Mouse (Mus musculus) forebrain, embryonic 10.5 days (tissue): ENCODE measurements around the gene Lypd6b. TPM values are rescaled to one million over a fixed set of nuclear protein-coding genes. Genes with fewer than 3 reads are reported as not detected.
A peak's percentile ranks its signal among the peaks of the same experiment; 100 is the strongest.

Source experiments
- DNase-seq: peaks from one replicate; pipeline ENCODE4 v3.0.0-alpha.2; 2017; ENCODE audit warnings: low spot score; ENCODE audit errors: extremely low spot score
- H3K27ac ChIP-seq: fragments of 300-500 bp; sonication (generic); 2 replicates; pipeline ENCODE4 v1.5.1; 2016; ENCODE audit warnings: mild to moderate bottlenecking
- H3K27me3 ChIP-seq: fragments of 300-500 bp; sonication (generic); 2 replicates; pipeline ENCODE4 v1.6.1; 2016; ENCODE audit warnings: mild to moderate bottlenecking; ENCODE audit not compliant: poor library complexity, severe bottlenecking
- H3K36me3 ChIP-seq: fragments of 300-500 bp; sonication (generic); replicated peaks from 2 replicates; pipeline ENCODE4 v1.6.1; 2016; ENCODE audit warnings: mild to moderate bottlenecking, moderate library complexity
- H3K4me1 ChIP-seq: fragments of 300-500 bp; sonication (generic); 2 replicates; pipeline ENCODE4 v1.6.1; 2016
- H3K4me3 ChIP-seq: fragments of 300-500 bp; sonication (generic); 2 replicates; pipeline ENCODE4 v1.5.1; 2016; ENCODE audit warnings: mild to moderate bottlenecking, moderate library complexity
- H3K9me3 ChIP-seq: fragments of 300-500 bp; sonication (generic); 2 replicates; pipeline ENCODE4 v1.6.1; 2016; ENCODE audit warnings: mild to moderate bottlenecking, moderate library complexity
- WGBS: fragments of 180-500 bp; shearing (Covaris S2); methylation state at CpG from one replicate; pipeline ENCODE4 v1.1.7; 2016; 5-methylcytosine and 5-hydroxymethylcytosine counted together
- polyA plus RNA-seq: library from polyadenylated mRNA; unstranded; fragments of >200 nt; fragmentation: Nextera tagmentation; extraction: Ambion mirVana; gene quantifications from 2 replicates; pipeline ENCODE4 v1.2.1, GENCODE M21; 2016

Gene Lypd6b
- polyA plus RNA-seq: 1.5 and 1.7 TPM in 2 replicates

DNA sequence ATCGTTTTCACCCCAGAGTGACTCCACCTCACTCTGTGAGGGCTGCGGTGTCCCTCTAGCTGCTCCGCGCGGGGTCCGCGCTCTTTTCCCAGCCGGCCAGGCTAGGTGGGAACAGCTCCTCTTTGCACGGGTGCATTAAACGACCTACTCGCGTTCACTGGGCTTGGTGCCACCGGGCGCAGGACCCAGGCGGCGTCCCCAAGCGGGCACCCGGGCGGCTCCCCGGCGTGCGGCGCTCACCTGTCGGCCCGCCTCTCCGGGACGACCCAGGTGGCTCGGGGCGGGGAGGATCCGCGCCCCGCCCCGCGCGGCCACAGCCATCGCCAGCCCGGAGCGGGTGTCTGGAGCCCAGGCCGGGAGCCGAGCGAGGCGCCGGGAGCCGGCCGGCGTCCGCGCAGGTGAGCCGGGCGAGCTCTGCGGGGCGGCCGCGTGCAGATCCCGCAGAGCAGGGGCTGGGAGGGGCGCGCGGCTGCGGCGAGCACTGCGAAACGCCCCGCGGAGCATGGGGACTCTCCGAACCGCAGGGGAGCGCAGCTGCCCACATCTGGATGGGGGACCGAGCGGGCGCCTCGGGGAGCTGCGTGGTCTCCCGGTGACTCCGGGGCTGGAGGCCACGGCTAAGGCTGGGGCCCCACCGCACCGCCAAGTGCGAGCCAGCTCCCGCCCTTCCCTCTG, at the start of gene Lypd6b:
TSS of gene Lypd6b (plus strand) at position 313 of the 675 bp plus-strand sequence.
- no peaks in the 10 kb centered on the region for H3K36me3 ChIP-seq
- peak within 1 kb of the TSS; percentile 78 for H3K27ac ChIP-seq
- under 1% methylated on average over 79 of the region's 79 CpGs for WGBS
- H3K9me3 ChIP-seq: no peaks in the 10 kb centered on the region
- DNase-seq: peak; percentile 31
- peaks cover 61% of the 10 kb centered on the region for H3K27me3 ChIP-seq
- peaks cover 21% of the 10 kb centered on the region for H3K4me1 ChIP-seq
- peak within 1 kb of the TSS; percentile 77 for H3K4me3 ChIP-seq

DNA sequence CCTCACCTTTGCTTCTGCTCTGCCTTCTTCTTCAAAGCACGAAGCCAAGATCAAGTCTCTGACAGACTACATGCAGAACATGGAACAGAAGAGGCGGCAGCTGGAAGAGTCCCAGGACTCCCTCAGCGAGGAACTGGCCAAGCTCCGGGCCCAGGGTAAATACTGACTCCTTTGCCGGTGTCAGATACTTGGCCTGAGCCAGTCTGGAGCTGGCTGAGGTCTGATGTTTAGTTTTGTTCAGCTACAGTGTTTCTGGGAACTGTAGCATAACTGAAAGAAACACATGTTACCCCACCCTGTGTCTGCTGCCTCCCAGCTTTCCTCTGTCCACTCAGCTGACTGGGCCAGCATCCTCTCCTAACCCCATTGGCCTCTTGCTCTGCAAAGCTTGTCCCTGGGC, 48.4 kb upstream of the Lypd6b start:
- Histone ChIP-seq H3K4me3 (no peak overlapping the region), H3K36me3 (peaks cover 92% of the 10 kb centered on the region), H3K27me3 (no peaks in the 10 kb centered on the region), H3K27ac (no peak overlapping the region), H3K9me3 (no peaks in the 10 kb centered on the region), H3K4me1 (peaks cover 11% of the 10 kb centered on the region)
- no peak for DNase-seq
- 90% methylated on average over 5 of the region's 5 CpGs for WGBS

DNA sequence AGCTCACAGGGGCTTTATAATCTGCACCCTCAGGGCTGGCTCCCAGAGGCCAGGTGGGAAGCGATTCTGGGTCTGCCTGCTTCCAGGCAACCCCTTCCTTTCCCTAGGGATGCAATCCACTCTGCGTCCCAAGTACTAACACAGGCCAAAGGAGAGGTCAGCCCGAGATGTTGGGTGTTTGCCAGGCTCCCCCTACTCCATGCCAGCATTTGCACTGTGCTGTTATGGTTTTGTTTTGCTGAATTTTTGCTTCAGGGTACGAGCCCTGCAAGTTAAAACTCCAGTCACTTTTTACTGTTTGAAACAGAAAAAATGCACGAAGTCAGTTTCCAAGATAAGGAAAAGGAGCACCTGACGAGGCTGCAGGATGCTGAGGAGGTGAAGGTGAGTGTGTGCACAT, 46.5 kb upstream of the Lypd6b start:
- H3K27ac ChIP-seq: no peak overlapping the region
- H3K4me1 ChIP-seq: peaks cover 15% of the 10 kb centered on the region
- no peak overlapping the region for H3K4me3 ChIP-seq
- no peaks in the 10 kb centered on the region for H3K9me3 ChIP-seq
- WGBS: 78% methylated on average over 6 of the region's 6 CpGs
- no peak for DNase-seq
- peaks cover 93% of the 10 kb centered on the region for H3K36me3 ChIP-seq
- H3K27me3 ChIP-seq: no peaks in the 10 kb centered on the region

DNA sequence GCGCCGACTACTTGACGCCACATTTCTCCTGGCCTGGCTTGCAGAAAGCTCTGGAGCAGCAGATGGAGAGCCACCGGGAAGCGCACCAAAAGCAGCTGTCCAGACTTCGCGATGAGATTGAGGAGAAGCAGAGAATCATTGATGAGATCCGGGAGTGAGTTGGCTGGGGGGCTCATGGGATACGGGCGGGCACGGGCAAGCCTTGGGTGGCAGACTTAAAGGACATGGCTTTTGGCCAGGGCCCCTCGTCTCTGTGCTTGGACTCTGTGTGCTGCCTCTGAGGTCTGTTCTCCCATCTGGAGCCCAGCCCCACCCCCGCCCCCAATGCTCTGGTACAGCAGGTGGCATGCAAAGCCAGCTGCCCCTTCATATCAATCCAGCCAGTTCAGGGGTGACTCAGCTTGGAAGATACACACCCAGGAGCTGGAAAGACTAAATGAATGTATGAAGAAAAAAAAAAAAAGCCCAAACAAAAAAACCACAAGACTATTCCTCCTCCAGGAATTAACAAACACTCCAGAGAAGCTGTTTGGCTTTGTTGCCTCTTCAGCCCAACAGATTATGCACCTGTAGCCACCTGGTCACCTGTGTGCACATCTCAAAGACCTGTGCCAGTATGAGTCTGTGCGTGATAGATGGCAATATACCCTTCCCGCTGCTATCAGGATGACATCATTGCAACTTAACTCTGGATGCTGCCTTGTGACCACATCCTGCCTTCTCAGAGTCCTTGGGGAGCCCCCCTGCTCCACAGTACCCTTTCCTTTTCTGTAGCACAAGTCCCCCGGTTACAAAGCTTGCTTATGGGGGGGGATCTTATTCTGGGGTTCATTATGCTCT, 45.4 kb upstream of the Lypd6b start:
- Histone ChIP-seq H3K4me1 (peaks cover 15% of the 10 kb centered on the region), H3K36me3 (peaks cover 94% of the 10 kb centered on the region), H3K27ac (no peak overlapping the region), H3K9me3 (no peaks in the 10 kb centered on the region), H3K4me3 (no peak overlapping the region), H3K27me3 (no peaks in the 10 kb centered on the region)
- DNase-seq: no peak
- 87% methylated on average over 16 of the region's 16 CpGs for WGBS

DNA sequence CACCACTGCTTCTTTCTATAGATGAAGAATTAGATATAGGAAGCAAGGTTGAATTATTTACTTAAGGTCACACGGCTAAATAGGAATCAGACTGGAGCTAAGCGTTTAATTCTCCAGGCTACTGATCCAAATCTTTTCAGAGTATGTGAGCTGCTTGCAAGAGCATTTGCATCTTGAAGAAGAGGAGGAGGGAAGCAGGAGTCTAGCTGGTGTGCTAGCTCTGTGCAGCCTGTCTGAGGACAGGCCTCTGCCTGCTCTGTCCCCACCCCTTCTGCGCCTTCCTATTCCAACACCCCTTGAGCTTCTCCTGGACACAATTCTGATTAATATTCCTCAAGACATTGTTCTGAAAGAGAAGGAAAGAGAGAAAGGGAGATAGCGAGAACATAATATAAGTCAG, 44.6 kb upstream of the Lypd6b start:
- H3K9me3 ChIP-seq: no peaks in the 10 kb centered on the region
- H3K36me3 ChIP-seq: peaks cover 96% of the 10 kb centered on the region
- 88% methylated on average over 4 of the region's 4 CpGs for WGBS
- peaks cover 15% of the 10 kb centered on the region for H3K4me1 ChIP-seq
- H3K4me3 ChIP-seq: no peak overlapping the region
- H3K27ac ChIP-seq: no peak overlapping the region
- H3K27me3 ChIP-seq: no peaks in the 10 kb centered on the region
- no peak for DNase-seq

DNA sequence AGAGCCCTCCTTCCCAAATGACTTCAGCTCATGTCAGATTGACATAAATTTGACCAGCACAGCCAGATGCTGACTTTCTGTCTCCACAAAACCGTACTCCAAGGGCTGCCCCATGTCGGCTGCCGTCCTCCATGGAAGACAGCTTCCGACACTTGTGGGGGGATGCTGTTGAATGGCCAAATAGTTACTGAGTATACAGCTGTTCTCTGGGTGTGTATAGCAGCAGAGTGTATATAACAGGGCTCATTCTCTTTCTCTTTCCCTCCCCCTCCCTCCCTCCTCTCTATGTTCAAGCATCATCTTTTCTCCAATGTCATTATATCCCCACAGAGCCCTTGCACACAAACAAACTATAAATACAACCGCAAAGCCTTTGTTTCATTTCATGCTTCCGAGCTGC, 43.7 kb upstream of the Lypd6b start:
- H3K27me3 ChIP-seq: no peaks in the 10 kb centered on the region
- H3K9me3 ChIP-seq: no peaks in the 10 kb centered on the region
- WGBS: 80% methylated on average over 6 of the region's 6 CpGs
- H3K27ac ChIP-seq: no peak overlapping the region
- no peak overlapping the region for H3K4me3 ChIP-seq
- peaks cover 92% of the 10 kb centered on the region for H3K36me3 ChIP-seq
- no peak for DNase-seq
- peaks cover 15% of the 10 kb centered on the region for H3K4me1 ChIP-seq

DNA sequence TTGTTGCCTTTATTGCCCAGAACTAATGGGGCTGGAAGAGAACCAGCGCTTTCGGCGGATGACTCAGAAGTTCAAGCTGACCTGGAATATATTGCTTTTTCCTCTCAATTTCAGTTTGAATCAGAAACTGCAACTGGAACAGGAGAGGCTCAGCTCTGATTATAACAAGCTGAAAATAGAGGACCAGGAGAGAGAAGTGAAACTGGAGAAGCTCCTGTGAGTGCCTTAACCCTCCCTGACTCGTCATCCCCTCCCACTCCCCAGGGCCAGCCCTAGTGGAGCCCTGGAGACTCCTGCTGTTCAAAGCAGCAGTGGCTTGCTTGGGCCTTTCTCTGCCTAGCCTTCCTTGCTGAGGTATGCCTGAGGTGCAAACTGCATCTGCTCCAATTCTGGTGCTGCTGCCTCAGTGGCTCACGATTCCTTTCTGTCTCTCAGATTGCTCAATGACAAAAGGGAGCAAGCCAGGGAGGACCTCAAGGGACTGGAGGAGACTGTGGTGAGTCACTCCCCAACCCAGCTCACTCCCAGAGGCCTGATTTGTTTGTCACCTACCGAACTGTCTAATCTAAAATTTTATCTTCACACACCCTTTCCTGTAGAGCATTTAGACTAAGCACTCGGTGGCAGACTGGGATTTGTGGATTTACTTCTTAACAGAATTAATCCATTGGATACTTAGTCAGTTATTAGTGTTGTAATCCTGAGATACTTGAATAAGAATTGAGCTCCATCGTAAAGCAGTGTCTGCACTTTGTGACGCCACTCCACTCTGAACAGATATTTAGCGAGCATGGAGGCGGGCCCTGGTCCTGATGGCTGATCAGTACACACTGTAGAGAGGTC, 43.0 kb upstream of the Lypd6b start:
- 71% methylated on average over 11 of the region's 11 CpGs for WGBS
- Histone ChIP-seq H3K36me3 (peaks cover 92% of the 10 kb centered on the region), H3K27me3 (no peaks in the 10 kb centered on the region), H3K27ac (peak overlapping the region; percentile 53; the same call in 1 of the 2 replicates), H3K4me1 (peaks cover 15% of the 10 kb centered on the region), H3K4me3 (no peak overlapping the region), H3K9me3 (no peaks in the 10 kb centered on the region)
- DNase-seq: no peak

DNA sequence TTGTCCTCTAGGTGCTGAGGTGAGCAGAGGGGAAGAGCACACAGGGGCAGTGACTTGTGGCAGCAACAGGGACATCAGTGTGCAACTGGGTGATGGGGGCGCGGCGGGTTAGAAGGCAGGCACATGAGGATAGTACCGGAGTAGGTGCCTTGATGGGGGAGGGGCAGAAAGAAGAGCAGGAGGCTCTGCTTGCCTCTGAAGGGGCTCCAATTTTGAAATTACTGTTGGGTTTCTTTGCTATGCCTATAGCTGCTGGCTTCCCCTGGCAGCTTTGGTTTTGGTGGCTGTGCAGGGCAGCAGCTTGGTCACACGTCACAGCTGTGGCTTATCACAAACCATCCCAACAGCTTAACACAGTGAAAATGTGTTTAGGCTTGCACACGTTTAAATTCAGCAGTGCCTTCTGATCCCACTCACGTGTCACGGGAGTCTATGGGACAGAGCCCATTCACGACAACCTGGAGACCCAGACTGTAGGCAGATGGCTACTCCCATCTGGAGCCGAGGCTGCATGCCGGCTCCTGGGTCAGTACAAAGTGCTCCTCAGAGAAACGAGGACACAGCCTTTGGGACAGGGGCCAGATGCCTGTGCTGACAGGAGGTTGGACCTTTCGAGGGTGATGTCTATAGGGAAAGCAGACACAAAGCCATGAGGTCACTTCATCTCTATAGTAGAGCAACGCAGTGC, 42.2 kb upstream of the Lypd6b start:
- no peaks in the 10 kb centered on the region for H3K27me3 ChIP-seq
- no peak overlapping the region for H3K4me3 ChIP-seq
- DNase-seq: no peak
- H3K4me1 ChIP-seq: peaks cover 15% of the 10 kb centered on the region
- WGBS: 89% methylated on average over 14 of the region's 14 CpGs
- H3K9me3 ChIP-seq: no peaks in the 10 kb centered on the region
- H3K36me3 ChIP-seq: peaks cover 94% of the 10 kb centered on the region
- H3K27ac ChIP-seq: no peak overlapping the region

DNA sequence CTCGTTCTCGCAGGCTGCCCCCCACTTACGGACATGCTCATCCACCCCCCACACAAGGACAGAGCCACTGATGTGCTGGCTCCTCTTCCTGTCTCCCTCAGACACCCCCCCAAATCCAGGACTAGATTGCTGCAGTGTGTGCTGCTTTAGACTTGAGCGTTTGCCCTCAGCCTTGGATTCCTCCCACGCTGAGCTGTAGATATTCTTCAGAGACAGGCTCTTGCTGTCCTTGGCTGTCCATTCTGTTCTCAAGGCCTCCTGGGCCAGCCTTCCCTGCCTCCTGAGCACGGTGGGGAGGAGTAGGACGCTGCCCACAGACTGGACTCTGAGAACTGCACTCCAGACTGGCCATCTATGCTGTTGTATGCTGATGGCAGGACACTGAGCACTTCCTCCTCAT, 40.5 kb upstream of the Lypd6b start:
- WGBS: 93% methylated on average over 7 of the region's 7 CpGs
- H3K27ac ChIP-seq: no peak overlapping the region

DNA sequence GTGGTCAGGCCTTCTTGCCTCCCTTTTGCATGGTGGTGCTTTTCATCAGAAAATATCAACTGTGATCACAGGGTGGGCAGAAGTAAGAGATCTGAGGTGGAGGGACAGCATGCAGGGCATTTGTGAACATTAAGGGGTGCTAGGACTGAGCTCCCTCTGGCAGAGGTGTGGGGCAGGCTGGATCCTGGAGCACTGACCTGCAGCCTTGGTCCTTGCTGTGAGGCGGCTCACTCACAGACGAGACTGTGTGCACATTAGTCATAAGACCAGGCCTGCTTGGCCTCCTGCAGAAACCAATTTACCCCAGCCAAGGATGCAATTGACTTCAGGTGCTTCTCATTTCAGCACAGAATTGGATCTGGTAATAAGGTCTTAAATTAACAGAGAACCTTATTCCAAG, 39.8 kb upstream of the Lypd6b start:
- peaks cover 95% of the 10 kb centered on the region for H3K36me3 ChIP-seq
- H3K9me3 ChIP-seq: no peaks in the 10 kb centered on the region
- no peaks in the 10 kb centered on the region for H3K27me3 ChIP-seq
- no peak for DNase-seq
- no peak overlapping the region for H3K27ac ChIP-seq
- H3K4me3 ChIP-seq: no peak overlapping the region
- 82% methylated on average over 2 of the region's 2 CpGs for WGBS
- peaks cover 15% of the 10 kb centered on the region for H3K4me1 ChIP-seq

More for the DNA sequence above, 40.5 kb upstream of the Lypd6b start:
- H3K27me3 ChIP-seq: no peaks in the 10 kb centered on the region
- H3K4me3 ChIP-seq: no peak overlapping the region
- H3K9me3 ChIP-seq: no peaks in the 10 kb centered on the region
- H3K36me3 ChIP-seq: peaks cover 94% of the 10 kb centered on the region
- DNase-seq: no peak
- peaks cover 15% of the 10 kb centered on the region for H3K4me1 ChIP-seq

DNA sequence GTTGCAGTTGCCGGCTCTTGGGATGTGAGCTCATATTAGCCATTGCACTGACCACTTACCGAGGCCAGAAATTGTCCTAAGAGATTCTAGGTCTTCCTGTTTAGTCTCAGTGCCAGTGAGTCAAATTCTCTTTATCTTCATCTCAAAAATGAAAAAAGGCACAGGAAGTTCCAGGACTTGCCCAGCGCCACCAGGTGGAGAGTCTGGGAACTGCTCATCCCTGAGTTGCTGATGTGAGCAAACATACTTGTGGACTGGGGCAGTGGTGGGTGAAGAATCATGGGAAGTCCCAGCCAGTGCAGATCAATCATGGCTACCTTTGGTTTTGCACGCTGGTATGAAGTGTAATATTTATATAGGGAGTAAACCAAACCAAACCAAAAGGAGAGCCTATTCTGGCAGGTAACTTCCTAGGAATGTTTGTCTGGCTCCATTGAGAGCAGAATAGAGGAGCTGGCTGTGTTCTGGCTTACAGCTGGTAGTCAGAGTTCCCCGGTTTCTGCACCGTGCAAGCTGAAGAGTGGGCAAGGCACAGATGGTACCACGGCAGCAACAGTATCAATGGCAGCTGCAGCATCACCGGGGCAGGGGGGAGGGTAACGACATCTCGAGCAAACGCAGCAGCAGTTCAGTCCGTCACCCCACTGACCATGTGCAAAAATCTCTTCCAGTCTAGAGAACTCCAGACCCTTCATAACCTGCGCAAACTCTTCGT, 38.7 kb upstream of the Lypd6b start:
- no peak overlapping the region for H3K4me3 ChIP-seq
- H3K36me3 ChIP-seq: peaks cover 95% of the 10 kb centered on the region
- peaks cover 8% of the 10 kb centered on the region for H3K4me1 ChIP-seq
- H3K27me3 ChIP-seq: no peaks in the 10 kb centered on the region
- DNase-seq: peak; percentile 49
- WGBS: 85% methylated on average over 14 of the region's 14 CpGs
- no peaks in the 10 kb centered on the region for H3K9me3 ChIP-seq
- H3K27ac ChIP-seq: no peak overlapping the region
